Mouse (Mus musculus) hindbrain, embryonic 16.5 days (tissue): ENCODE measurements at regions not wholly inside any gene's neighbourhood (a gene's known extent, or its start where the extent isn't known, plus 50 kb on each side); places are given as distances from the start of the nearest gene placed in this dataset.

Experiments
- ATAC-seq: fragments of 200-750 bp; cut with Nextera tagmentation; 2 replicates; pipeline ENCODE4 v1.8.0; 2017; ENCODE audit warnings: moderate TSS enrichment, moderate library complexity
- H3K27ac ChIP-seq: fragments of 300-500 bp; sonication (generic); 2 replicates; pipeline ENCODE4 v1.5.1; 2014; ENCODE audit warnings: low read depth, mild to moderate bottlenecking, control low read depth, low read length, moderate library complexity
- H3K27me3 ChIP-seq: fragments of 300-500 bp; sonication (generic); replicated peaks from 2 replicates; pipeline ENCODE4 v1.6.1; 2014; ENCODE audit warnings: low read length; ENCODE audit not compliant: control insufficient read depth, insufficient read depth
- H3K36me3 ChIP-seq: fragments of 300-500 bp; sonication (generic); 2 replicates; pipeline ENCODE4 v1.6.1; 2014; ENCODE audit warnings: mild to moderate bottlenecking, low read length, moderate library complexity, mixed read lengths; ENCODE audit not compliant: control insufficient read depth, insufficient read depth
- H3K4me1 ChIP-seq: fragments of 300-500 bp; sonication (generic); 2 replicates; pipeline ENCODE4 v1.6.1; 2014; ENCODE audit warnings: low read depth, low read length; ENCODE audit not compliant: control insufficient read depth, insufficient read depth
- H3K4me2 ChIP-seq: fragments of 300-500 bp; sonication (generic); 2 replicates; pipeline ENCODE4 v1.6.1; 2014; ENCODE audit warnings: mild to moderate bottlenecking, low read length, control low read depth, moderate library complexity
- H3K4me3 ChIP-seq: fragments of 300-500 bp; sonication (generic); 2 replicates; pipeline ENCODE4 v1.5.1; 2014; ENCODE audit warnings: mild to moderate bottlenecking, low read length, control low read depth, moderate library complexity
- H3K9ac ChIP-seq: fragments of 300-500 bp; sonication (generic); 2 replicates; pipeline ENCODE4 v1.6.1; 2014; ENCODE audit warnings: low read depth, mild to moderate bottlenecking, control low read depth, low read length, moderate library complexity
- H3K9me3 ChIP-seq: fragments of 300-500 bp; sonication (generic); 2 replicates; pipeline ENCODE4 v1.6.1; 2014; ENCODE audit warnings: mild to moderate bottlenecking, low read length, moderate library complexity; ENCODE audit not compliant: control insufficient read depth
- WGBS: fragments of 180-500 bp; shearing (Covaris S2); extraction: QIAGEN DNeasy Blood & Tissue Kit; methylation state at CpG from one replicate; pipeline ENCODE4 v1.1.7; 2014; 5-methylcytosine and 5-hydroxymethylcytosine counted together

- no peaks in the 10 kb centered on the region for H3K36me3 ChIP-seq
- no peak overlapping the region for H3K4me3 ChIP-seq
- 65% methylated on average over 15 of the region's 15 CpGs for WGBS
- H3K9ac ChIP-seq: no peak overlapping the region
- no peak overlapping the region for H3K27ac ChIP-seq
- no peak overlapping the region for H3K4me2 ChIP-seq
- no peaks in the 10 kb centered on the region for H3K9me3 ChIP-seq
- H3K27me3 ChIP-seq: no peaks in the 10 kb centered on the region
- H3K4me1 ChIP-seq: no peaks in the 10 kb centered on the region
- ATAC-seq: no peak
These were observed 110.3 kb upstream of the Cpm start for GRCm38 (mm10) chr10:117518793-117519669.

GRCm38 (mm10) chr10:117517800-117518770 is 111.2 kb upstream of the Cpm start:
- Histone ChIP-seq H3K9me3 (no peaks in the 10 kb centered on the region), H3K27me3 (no peaks in the 10 kb centered on the region), H3K4me2 (no peak overlapping the region), H3K9ac (no peak overlapping the region), H3K27ac (no peak overlapping the region), H3K4me1 (no peaks in the 10 kb centered on the region), H3K36me3 (no peaks in the 10 kb centered on the region), H3K4me3 (no peak overlapping the region)
- ATAC-seq: no peak
- WGBS: 62% methylated on average over 11 of the region's 14 CpGs

GRCm38 (mm10) chr10:117517071-117517714 is 112.1 kb upstream of the Cpm start:
- Histone ChIP-seq H3K4me3 (no peak overlapping the region), H3K9ac (no peak overlapping the region), H3K27ac (no peak overlapping the region), H3K4me2 (no peak overlapping the region), H3K36me3 (no peaks in the 10 kb centered on the region), H3K9me3 (no peaks in the 10 kb centered on the region), H3K27me3 (no peaks in the 10 kb centered on the region), H3K4me1 (no peaks in the 10 kb centered on the region)
- no peak for ATAC-seq
- 57% methylated on average over 11 of the region's 11 CpGs for WGBS

- no peak for ATAC-seq
- no peak overlapping the region for H3K27ac ChIP-seq
- H3K4me1 ChIP-seq: no peaks in the 10 kb centered on the region
- H3K9me3 ChIP-seq: no peaks in the 10 kb centered on the region
- no peak overlapping the region for H3K4me2 ChIP-seq
- H3K9ac ChIP-seq: no peak overlapping the region
- no peaks in the 10 kb centered on the region for H3K36me3 ChIP-seq
- H3K27me3 ChIP-seq: no peaks in the 10 kb centered on the region
- WGBS: 89% methylated on average over 8 of the region's 8 CpGs
- no peak overlapping the region for H3K4me3 ChIP-seq
These were observed 112.8 kb upstream of the Cpm start for GRCm38 (mm10) chr10:117516510-117516909.

- no peak overlapping the region for H3K4me2 ChIP-seq
- H3K36me3 ChIP-seq: no peaks in the 10 kb centered on the region
- no peak for ATAC-seq
- H3K9ac ChIP-seq: no peak overlapping the region
- H3K9me3 ChIP-seq: no peaks in the 10 kb centered on the region
- H3K27me3 ChIP-seq: no peaks in the 10 kb centered on the region
- WGBS: 56% methylated on average over 10 of the region's 10 CpGs
- no peak overlapping the region for H3K4me3 ChIP-seq
- no peak overlapping the region for H3K27ac ChIP-seq
- H3K4me1 ChIP-seq: no peaks in the 10 kb centered on the region
These were observed 113.4 kb upstream of the Cpm start for GRCm38 (mm10) chr10:117515777-117516501.

GRCm38 (mm10) chr10:117515039-117515438 is 114.3 kb upstream of the Cpm start:
- 92% methylated on average over 8 of the region's 8 CpGs for WGBS
- Histone ChIP-seq H3K36me3 (no peaks in the 10 kb centered on the region), H3K4me1 (no peaks in the 10 kb centered on the region), H3K9me3 (no peaks in the 10 kb centered on the region), H3K9ac (no peak overlapping the region), H3K27ac (no peak overlapping the region), H3K4me2 (no peak overlapping the region), H3K4me3 (no peak overlapping the region), H3K27me3 (no peaks in the 10 kb centered on the region)
- ATAC-seq: no peak

- Histone ChIP-seq H3K4me2 (no peak overlapping the region), H3K27me3 (no peaks in the 10 kb centered on the region), H3K9me3 (no peaks in the 10 kb centered on the region), H3K9ac (no peak overlapping the region), H3K27ac (no peak overlapping the region), H3K4me1 (no peaks in the 10 kb centered on the region), H3K4me3 (no peak overlapping the region), H3K36me3 (no peaks in the 10 kb centered on the region)
- 95% methylated on average over 7 of the region's 7 CpGs for WGBS
- no peak for ATAC-seq
These were observed 115.3 kb upstream of the Cpm start for GRCm38 (mm10) chr10:117513925-117514546.

- Histone ChIP-seq H3K27ac (no peak overlapping the region), H3K27me3 (no peaks in the 10 kb centered on the region), H3K4me1 (no peaks in the 10 kb centered on the region), H3K36me3 (no peaks in the 10 kb centered on the region), H3K4me3 (no peak overlapping the region), H3K9me3 (no peaks in the 10 kb centered on the region), H3K9ac (no peak overlapping the region), H3K4me2 (no peak overlapping the region)
- 92% methylated on average over 9 of the region's 9 CpGs for WGBS
- ATAC-seq: no peak
These were observed 116.7 kb upstream of the Cpm start for GRCm38 (mm10) chr10:117512424-117513257.
